Mouse (Mus musculus): ENCODE results near the gene Cdh15.

The Cdh15 gene

DNA sequence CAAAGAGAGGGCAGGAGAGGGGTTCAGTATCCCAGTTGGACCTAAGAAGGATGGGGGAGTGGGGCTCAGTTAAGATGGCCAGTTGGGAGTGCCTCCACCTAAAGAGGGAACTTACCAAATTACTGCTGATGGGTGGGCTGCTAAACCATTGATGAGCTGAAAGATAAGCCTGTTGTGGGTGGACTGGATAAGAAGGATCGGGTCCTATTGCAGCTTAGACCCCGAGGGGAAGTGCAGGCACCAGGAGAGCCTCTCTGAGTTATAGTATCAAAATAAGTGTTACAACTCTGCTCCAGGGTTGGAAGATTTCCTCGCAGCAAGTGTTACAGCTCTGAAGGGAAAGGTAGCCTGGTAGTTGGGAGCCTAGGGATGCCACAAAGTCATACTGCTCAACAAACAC is 3.6 kb upstream of the Cdh15 start:
- DNase-seq, result no peak

DNA sequence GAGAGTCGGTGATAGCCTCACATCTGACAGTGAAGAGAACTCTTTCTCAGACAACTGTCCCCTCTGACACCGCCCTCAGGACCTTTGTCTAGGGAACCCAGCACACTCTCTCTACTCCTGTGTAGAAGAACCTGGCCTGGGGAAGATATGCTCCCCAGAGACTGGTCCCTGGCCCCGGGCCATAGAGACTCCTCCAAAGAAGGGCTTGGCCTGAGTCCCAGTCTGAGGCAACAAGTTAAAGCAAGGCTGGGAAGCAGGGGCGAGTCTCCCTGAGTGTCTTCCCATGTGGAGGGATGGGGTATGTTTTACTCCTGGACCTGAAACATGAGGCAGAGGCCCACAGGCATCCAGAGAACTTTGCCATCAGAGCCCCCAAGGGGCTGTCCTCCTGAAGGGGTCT is 2.1 kb upstream of the Cdh15 start:
- DNase-seq, result no peak

DNA sequence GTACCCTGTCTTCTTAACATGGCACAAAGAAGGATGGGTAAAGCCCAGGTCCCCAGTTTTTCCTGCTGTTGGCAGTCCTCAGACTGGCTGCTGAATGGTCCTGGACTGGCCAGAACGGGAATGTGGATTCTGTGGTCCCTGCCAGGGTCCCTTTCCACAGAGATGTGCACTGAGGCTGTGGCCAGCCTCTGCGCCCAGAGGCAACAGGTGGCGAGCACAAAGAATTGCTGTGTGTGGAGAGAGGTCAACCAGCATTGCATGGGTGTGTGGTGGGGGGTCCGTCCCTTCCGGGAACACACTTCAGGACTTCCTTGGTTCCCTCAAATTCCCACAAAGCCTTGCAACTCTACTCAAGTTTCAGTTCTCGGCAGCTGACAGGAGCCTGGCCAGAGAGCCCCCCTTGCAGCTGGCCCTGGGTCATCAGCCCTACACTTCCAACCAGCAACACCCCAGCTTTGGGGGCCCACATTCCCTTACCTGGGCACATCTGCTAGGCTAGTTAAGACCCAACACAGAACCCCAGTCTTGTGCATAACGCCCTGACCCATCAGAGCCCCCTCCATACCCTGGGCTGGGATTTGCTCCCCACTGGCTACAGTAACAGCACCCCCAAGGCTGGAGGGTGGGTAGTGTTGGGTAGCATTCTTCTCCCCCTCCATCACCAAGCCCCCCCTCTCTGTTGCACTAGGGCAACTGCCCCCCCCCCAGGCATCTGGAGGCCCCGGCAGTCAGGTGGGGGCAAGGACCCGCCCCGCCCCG is 1.6 kb downstream of the Cdh15 start:
- no peak for DNase-seq

DNA sequence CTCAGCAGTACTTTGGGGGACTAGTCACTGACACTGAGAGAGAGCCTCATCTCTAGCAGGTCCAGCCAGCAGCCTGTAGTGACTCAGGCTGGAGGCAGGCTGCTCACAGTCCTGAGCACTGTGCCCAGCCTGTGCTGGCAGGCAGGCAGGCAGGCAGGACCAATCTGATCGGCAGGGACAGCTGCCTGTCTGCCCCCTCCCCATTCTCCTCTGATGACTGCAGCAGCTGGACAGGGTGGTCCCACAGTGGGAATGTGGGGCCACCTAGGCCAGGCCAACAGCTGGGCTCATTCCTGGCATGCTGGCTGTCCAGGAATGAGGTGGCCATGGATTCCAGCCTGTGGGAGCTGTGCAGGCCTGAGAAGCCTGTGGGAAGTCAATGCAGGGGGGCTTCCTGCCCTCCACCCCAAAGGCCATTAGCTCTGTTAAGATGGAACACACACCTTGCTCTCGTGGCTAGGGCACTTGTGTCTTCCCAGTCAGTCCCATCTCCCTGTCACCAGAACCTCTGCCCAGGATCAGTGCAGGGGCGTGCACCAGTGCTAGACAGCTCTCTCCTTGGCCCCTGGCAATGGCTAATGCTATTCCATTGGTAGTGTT is 3.0 kb downstream of the Cdh15 start:
- DNase-seq, result peak; percentile 42

DNA sequence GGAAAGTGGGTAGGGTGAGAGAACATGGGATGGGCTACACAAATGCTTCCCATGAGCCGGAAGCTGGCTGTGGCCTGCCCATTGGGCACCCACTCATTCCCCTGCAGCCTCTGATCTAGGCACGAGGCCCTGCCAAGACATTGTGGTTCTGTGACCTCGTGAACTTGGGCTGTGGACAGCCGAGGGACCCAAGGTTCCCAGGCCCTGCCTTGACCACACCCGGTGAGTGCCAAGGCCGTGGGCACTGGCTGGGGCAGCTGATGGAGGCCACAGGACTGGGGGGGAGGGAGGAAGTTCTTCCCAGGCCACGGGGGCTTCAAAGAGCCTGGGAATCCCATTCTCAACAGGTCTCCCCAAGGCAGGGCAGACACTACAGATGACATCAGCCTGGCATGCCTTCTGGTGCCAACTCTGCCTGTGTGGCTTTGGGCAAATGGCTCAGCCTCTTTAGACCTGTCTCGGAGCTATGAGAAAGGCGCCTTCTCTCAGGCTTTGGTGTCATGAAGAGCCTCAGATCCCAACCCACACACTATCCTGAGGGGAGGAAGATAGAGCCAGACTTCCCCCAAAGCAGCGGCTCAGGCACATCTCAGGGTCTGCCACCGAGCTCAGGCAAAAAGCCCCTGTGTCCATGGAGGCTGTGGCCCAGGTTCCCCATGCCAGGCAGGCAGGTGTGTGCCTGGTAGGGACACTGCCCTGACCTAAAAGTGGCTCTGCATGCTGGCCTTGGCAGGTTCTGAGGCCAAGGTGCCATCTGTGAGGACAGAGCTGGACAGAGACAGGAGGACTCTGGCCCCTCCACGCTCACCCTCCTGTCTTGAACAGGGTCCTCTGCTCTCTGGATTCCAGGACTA is 4.2 kb downstream of the Cdh15 start:
- peak; percentile 91 for DNase-seq

DNA sequence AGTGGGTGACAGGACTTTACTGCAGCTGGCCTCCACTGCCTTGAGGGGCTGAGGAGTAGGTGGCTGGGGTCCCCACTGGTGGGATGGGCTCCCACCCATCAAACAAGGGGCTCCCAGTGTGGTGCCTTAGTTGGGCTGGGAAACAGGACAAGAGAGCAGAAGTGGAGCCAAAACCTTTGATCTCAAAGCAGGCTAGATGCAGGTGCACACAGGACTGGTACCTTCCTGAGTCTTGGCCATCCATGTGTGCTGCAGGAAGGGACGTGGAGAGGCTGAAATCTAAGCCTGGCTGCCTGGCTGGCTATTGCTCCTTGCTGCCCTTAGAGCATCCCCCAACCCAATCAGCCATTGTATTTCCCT is 4.8 kb downstream of the Cdh15 start:
- DNase-seq, result no peak

DNA sequence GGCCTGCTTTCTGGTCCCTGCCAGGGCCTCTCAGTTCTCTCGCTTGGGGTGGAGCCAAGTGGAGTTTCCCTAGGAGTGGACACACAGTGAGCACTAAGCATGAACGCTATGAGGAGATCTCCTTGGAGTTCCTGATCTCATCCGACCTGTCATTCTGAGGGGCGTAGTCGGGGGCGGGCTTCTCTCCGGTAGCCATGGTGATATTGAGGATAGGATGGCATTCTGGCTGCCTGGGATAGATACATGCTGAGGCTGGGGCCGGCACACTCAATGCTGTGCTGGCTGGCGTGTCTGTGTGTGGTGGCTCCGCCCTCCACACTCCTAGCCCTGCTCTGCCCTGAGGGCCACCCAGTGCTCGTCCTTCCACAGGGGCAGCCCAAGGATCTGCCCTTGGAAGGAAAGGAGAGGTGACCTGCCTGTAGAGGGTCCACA is 5.6 kb downstream of the Cdh15 start:
- peak; percentile 75 for DNase-seq

DNA sequence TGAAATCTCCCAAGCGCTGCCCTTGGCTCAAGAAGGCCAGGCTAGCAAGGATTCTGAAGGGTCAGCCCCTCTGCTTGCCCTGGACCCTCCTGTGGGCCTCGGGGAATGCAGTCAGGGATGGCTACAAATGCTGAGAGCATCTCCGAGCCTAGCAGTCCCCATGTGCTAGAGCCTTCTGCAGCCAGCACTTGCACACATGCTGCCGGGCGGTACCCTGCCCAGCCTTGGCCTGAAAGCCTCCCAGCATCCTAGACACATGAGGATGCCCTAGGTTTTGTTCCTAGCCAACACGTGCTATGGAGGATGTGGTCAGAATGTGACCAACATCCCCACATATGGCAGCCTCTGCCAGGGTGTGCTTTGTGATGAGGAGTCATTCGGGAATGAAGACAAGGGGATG is 6.6 kb downstream of the Cdh15 start:
- no peak for DNase-seq

DNA sequence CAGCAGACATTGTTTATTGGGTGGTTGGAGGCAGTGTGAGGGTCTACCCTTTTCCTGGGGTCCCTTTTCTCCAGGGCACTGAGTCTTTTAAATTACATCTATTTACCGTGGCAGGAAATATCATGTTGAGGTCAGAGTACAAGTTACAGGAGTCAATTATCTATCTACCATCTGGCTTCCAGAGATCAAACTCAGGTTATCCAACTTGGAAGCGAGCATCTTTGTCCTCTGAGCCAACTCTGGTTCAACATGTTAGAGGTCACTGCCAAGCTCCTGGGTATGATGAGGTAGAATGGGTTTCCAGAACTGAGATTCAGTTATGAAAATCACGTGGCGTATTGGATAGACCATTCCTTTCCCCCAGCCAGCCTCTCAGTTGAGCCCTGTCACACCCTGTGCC is 7.4 kb downstream of the Cdh15 start:
- no peak for DNase-seq

DNA sequence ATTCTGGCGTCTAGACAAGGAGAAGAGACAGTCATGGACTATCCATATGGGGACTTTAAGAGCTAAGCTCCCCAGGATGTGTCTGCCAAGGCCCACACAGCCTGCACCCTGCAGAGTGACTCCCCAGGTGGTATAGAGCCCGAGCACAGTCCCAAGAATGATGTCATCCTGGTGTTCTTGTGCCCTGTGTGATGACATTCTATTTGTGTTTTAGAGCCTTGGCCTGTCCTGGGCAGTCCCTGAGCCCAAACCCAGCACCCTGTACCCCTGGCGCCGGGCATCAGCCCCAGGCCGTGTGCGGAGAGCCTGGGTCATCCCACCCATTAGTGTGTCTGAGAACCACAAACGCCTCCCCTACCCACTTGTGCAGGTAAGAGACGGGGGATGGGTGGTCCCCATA is 8.5 kb downstream of the Cdh15 start:
- DNase-seq, result no peak

DNA sequence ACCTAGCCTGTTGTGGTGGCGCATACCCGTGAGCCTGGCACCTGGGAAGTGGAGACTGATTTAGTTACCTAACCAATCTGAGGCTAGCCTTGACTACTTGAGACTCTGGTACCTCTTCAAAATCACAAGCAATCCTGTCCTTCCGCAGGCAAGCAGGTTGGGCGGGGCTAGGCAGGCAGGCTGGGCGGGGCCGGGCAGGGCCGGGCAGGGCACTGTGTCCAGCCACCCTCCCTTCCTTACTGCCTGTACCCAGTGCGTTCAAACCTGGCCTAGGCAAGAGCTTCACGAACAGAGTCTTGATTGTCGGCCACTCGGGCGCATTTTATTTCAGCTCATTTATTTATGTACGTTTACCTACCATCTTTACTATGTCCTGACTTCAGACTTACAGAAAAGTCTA is 12.1 kb downstream of the Cdh15 start:
- DNase-seq, result no peak

DNA sequence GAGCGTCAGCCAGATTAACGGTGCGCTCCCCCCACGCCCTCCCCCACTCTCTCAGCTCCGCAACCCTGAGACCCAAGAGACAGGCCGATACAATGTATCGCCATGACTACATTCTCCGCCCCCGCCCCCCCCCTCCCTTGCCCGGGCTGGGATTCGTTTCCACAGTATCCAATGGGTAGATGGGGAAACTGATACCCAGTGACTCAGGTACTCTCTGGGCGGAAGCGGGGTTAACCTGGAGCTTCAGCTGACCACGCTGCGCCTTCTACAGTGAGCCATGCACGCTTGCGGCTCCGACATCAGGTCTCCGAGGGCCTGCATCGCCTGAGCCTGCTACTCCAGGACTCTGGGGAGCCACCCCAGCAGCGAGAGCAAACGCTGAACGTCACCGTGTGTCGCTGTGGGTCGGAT is 17.0 kb downstream of the Cdh15 start:
- DNase-seq, result no peak

DNA sequence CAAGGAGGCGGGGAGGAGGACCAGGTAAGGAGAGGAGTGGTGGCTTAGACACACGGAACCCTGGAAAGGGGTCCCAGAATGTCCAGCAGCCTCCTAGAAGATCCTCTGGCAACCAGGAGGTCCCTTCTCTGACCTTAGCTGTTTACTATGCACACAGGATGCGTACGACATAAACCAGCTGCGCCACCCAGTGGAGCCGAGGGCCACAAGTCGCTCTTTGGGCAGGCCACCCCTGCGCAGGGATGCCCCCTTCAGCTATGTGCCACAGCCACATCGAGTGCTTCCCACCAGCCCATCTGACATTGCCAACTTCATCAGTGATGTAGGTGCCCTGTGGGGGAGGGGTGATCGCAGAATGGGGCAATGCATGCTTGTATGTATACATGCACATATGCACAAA is 17.7 kb downstream of the Cdh15 start:
- no peak for DNase-seq

DNA sequence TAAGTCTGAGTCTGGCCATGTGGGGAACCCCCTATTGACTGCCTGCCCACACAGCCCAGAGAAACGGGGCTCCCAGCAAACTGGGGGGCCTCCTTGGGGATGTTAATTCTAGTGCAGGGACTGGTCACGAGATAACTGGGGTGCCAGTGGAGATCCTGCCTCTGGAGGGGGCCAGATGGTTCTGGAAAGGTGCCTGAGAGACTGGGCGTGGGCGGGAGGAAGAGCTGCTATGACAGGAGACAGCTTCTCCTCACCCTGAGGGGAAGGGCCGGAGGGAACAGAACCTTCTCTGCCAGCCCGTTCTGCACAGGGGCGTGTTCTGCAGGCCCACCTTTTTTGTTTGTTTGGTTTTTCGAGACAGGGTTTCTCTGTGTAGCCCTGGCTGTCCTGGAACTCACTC is 18.5 kb downstream of the Cdh15 start:
- DNase-seq, result no peak

DNA sequence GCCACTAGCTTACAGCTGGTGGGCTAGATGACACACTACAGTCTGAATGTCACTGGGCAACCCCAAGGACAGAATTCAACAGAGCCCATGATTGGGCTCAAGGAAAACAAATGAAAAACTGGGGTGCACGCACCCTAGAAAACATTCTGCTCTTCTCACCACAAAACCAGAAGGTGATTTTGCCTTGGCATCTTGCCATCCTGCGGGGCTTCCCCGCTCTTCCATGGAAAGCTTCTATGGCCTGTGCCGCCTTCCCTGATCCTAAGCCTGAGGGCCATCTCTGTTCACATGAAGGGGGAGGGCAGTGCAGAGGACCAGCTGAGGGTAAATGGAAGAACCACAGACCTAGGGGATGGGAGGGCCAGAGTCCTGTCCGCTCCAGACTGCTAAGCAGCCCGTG is 20.2 kb downstream of the Cdh15 start:
- DNase-seq, result no peak

DNA sequence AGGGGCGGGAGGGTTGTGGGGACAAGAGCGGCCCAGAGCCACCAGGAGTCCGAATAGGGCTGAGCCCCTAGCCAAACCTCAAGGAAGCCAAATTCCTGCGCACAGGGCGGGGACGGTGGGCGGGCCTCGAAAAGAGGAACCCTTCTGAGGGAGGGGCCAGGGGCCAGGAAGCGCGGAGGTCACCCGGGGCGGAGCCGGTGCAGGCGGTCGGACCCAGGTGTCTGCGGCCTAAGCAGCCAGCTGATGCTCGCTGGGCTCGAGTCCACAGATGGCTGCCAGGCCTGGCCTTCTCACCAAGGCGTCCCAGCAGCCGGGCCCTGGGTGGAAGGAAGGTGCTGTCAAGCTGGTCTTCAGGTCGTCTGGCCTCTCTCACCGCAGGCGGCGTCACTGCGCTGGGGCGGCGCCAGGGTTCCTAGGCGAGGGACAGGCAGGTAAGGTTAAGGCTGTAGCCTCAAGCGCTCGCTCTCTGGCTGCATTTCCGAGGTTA is 22.7 kb downstream of the Cdh15 start:
- peak; percentile 68 for DNase-seq

DNA sequence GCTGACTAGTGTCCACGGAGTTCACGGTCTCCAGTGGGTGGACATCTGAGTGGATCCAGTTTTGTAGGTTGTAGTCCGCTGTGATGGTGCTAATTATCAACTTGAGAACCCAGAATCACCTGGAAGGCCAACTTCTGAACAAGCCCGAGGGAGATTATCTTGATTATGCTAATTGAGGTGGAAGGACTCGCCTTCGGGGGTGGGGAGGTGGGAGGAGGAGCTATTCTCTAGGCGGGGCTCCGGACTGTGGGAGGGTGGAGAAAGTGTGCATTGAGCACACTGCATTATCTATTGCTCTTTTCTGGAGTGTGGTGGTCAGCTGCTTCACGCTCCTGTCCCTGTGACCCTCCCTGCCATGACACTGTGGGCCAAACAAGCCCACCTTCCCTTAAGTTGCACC is 23.9 kb downstream of the Cdh15 start:
- no peak for DNase-seq

DNA sequence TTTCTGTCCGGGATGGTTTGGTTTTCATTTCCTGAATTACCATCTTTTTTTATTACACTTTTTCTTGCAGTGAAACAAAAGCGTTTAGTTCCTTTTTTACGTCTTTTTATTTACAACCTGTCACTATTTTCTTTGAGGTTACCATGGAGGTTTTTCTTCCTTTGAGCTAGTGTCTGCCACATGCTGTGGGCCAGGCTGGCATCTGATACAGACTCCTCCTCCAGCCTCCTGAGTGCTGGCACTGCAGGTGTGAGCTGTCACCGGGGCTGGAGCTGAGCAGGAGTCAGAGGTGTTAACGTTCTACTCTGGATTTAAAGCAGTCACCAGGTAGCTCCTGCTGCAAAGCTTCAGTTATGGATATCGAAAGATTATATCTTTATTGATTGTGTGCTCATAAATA is 25.4 kb downstream of the Cdh15 start:
- peak; percentile 52 for DNase-seq

DNA sequence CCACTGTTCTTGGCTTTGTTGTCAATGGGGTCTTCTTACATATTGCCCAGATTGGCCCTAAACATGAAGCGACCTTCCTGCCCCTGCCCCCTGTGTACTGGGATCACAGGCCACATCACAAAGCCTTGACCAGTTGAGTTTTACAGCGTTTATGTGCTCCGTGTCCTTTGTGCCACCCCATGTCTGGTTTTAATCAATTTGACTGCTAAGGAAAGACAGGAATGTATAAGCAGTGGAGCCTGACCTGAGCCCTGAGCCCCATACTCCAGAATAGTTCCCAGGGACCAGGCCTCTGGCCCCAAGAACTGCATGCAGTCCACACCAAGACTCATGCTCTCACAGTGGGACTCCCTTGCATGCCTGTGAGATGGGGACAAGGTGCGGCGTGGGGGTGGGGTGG is 27.4 kb downstream of the Cdh15 start:
- no peak for DNase-seq

DNA sequence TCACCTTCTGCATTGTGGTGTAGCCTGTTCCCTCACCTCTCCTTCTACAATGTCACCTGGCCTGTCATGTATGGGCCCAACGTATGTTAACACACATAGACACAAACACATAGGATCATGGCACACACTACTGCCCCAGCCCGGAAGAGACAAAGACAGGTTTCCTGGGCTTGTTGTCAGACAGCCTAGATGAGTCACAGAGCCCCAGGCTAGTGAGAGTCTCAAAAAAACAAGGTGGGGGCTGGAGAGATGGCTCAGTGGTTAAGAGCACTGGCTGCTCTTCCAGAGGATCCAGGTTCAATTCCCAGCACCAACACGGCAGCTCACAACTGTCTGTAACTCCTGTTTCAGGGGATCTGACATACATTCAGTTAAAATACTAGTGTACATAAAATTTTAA is 30.5 kb downstream of the Cdh15 start:
- no peak for DNase-seq

DNA sequence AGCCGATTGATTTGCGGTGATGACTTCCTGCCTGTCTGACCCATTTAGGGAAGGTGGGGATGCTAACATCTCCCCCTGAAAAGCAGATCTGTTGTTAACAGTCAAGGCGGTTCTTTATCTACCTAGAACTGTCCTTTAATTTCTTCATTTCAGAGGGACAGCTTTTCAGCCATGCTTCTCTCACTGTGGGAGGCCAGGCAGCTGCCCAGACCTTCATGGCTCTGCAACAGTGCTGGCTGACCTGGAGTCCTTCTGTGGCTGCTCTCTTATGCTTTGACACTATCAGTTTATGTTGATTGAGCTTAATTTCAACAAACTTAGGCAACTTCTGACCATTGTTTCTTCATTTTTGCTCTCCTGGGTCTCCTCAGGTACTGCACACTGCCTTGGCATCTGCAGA is 32.5 kb downstream of the Cdh15 start:
- peak; percentile 46 for DNase-seq

DNA sequence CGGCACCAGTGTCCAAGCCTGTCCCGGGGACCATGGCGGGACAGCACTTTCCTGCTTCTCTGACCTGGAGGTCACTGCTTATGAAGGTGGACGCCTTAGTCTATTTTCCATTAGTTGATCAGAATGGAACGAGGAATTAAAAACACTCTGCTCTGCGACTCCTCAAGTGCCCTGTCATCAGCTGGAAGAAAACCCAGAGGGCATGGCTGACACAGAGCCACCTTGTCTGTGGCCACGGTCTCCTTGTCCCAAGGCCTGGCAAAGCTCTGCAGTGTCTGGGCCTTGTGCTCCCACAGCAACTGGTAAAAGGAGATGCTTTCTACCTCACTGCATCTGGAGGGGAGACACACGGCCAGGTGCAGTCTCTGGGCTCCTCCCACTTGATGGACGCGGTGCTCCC is 35.9 kb downstream of the Cdh15 start:
- DNase-seq, result no peak

DNA sequence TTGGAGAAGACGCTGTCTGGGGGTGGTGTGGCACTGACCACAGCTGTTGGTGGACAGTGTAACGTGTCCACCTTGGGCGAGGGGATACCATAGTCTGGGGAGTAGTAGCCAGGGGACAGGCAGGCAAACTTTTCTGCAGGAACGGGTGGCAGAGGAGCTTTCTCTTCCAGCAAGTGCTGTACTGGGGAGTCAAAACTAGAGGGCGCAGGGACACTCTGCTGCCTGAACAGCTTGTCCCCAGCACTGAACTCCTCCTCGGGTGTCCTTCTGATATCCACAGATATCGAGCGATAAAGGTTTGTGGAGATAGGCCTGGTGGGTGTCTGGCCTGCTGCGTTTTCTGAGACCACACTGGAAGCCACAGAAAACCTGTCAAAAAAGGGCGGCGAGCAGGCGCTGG is 43.7 kb downstream of the Cdh15 start:
- no peak for DNase-seq

DNA sequence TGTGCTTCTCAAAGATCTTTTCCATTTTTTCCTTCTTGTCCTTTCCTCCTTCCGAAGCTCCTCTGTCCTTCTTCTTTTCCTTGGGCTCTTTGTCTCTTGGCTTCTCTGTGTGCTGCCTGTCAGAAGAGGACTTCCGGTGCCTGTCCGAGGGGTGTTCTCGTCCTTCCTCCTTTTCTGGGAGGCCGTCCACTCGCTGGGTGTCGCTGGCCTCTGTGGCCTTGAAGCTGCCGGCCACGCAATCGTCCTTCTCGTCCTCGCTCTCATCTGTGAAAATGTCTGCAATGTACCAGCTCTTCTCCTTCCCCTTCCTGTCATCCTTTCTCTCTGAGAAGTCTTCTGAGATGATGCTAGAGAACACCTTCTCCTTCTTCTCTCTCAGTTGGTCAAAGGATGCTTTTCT is 45.7 kb downstream of the Cdh15 start:
- DNase-seq, result no peak
